9 mouse cellular contexts compared by ENCODE assay signal in the genomic region with DNA sequence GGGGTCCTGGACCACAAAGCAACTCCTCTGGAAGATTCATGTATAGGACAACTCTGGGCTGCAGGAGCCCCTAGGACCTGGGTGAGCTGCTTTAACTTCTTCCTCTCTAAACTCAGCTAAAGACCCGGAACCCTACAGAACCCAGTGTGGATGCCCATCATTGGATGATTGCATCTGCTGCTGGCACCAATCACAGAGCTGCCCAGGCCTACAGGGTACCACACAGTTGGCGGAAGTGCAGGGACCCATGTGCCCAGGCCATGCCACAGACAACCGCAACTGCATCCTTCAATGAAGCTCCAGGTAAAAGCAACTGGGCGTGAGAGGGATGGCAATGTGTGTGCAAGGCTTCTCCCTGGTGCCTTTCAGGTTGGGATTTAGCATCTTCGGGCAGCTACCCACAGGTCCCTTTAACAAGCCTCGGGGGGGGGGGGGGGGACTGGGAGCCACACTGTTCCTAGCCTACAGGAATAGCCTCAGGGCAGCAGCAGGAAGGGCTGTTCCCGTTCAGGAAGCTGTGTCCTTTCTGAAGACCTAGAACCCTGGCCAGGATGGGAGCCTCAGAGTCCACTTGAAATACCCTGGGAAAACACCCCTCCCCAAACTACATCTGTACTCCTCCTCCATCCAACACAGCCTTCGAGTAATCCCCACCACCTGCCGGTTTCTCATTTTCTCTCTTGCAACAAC.
A peak's percentile ranks its signal among the peaks of the same experiment; 100 is the strongest.
DNase-seq lines count a peak whose midpoint lies in the region; ATAC-seq and TF ChIP-seq lines count a peak whose summit lies in the region.
"Had no signal": no experiment of that assay in that cellular context is flagged by ENCODE, and none has a peak within 500 bp of the region (broad histone marks: within the 10 kb centered on the region; RNA-seq: fewer than 3 reads in every experiment).

No protein-coding gene starts in this region.

- DNase-seq in liver, postnatal 0 days = no peak
- no peak for DNase-seq in G1E (ENCODE audit: low spot score)
- DNase-seq in layer of hippocampus, postnatal 14 days (ENCODE audit: low spot score in 2 of 2) = no peak
- no peak for DNase-seq in urinary bladder, postnatal 25 days (ENCODE audit: low spot score)
- DNase-seq in left cerebral cortex, adult 11 months (ENCODE audit: low spot score) = no peak

- no peak for ATAC-seq in liver, postnatal 0 days
- no peak for ATAC-seq in liver, embryonic 12.5 days
- ATAC-seq in G1E (ENCODE audit: extremely low read depth, insufficient number of reproducible peaks, low FRiP score, poor library complexity, severe bottlenecking) = no peak
- ATAC-seq in heart, embryonic 14.5 days (ENCODE audit: insufficient number of reproducible peaks, insufficient read depth, low FRiP score, low read depth) = no peak

- no peak for TF ChIP-seq EP300 in liver, postnatal 0 days (IDR thresholded peaks at IDR 0.05; ENCODE audit: low read depth)

- H3K4me2 ChIP-seq in liver, postnatal 0 days (ENCODE audit: low read depth, low read length) = 0 out of 2 replicates have a peak overlapping the region, but pooled peaks have one; percentile 26
- H3K4me2 ChIP-seq in liver, embryonic 12.5 days = no peak overlapping the region
- H3K4me2 ChIP-seq in heart, embryonic 14.5 days (ENCODE audit: low read length) = peak overlapping the region; percentile 47
- peak overlapping the region; percentile 39 for H3K4me2 ChIP-seq in myocyte (ENCODE audit: low read depth)

- no peak overlapping the region for H3ac ChIP-seq in myocyte (ENCODE audit: control insufficient read depth, insufficient read length)

- no peaks in the 10 kb centered on the region for H3K9me3 ChIP-seq in liver, postnatal 0 days (ENCODE audit: low read length)
- H3K9me3 ChIP-seq in liver, embryonic 12.5 days (replicated peaks) = no peaks in the 10 kb centered on the region
- no peaks in the 10 kb centered on the region for H3K9me3 ChIP-seq in G1E (replicated peaks)
- H3K9me3 ChIP-seq in heart, embryonic 14.5 days (ENCODE audit: control insufficient read depth, low read length) = no peaks in the 10 kb centered on the region

- 60% methylated on average over 9 of the region's 9 CpGs for WGBS in liver, postnatal 0 days (ENCODE audit: insufficient replicate concordance)
- 60% methylated on average over 9 of the region's 9 CpGs for WGBS in liver, embryonic 12.5 days (ENCODE audit: insufficient replicate concordance)
- 55% methylated on average over 9 of the region's 9 CpGs for WGBS in heart, embryonic 14.5 days

- H3K27me3 ChIP-seq in liver, postnatal 0 days (ENCODE audit: insufficient read depth, low read length) = no peaks in the 10 kb centered on the region
- no peaks in the 10 kb centered on the region for H3K27me3 ChIP-seq in liver, embryonic 12.5 days (replicated peaks)
- H3K27me3 ChIP-seq in G1E (ENCODE audit: insufficient read depth, low read length) = no peaks in the 10 kb centered on the region
- H3K27me3 ChIP-seq in heart, embryonic 14.5 days (ENCODE audit: control insufficient read depth, insufficient read depth, low read length) = no peaks in the 10 kb centered on the region
- no peaks in the 10 kb centered on the region for H3K27me3 ChIP-seq in myocyte (ENCODE audit: control insufficient read depth, insufficient read depth, insufficient read length)

- peaks cover 54% of the 10 kb centered on the region for H3K4me1 ChIP-seq in liver, postnatal 0 days (ENCODE audit: insufficient read depth)
- peaks cover 75% of the 10 kb centered on the region for H3K4me1 ChIP-seq in liver, embryonic 12.5 days
- H3K4me1 ChIP-seq in G1E (ENCODE audit: insufficient read depth, low read depth, low read length) = peaks cover 75% of the 10 kb centered on the region
- peaks cover 43 to 78% of the 10 kb centered on the region in 2 experiments for H3K4me1 ChIP-seq in heart, embryonic 14.5 days (ENCODE audit: control insufficient read depth in 2 of 2, insufficient read depth in 2 of 2, low read length in 2 of 2)

- no peak overlapping the region for H3K4me3 ChIP-seq in liver, postnatal 0 days (ENCODE audit: low read depth, low read length)
- no peak overlapping the region for H3K4me3 ChIP-seq in liver, embryonic 12.5 days
- H3K4me3 ChIP-seq in G1E (ENCODE audit: low read depth, low read length) (peak overlapping the region; percentile 36; the same call in 1 of the 2 replicates), myocyte (no peak overlapping the region)
- H3K4me3 ChIP-seq in heart, embryonic 14.5 days (ENCODE audit: control insufficient read depth in 1 of 2, insufficient read depth in 1 of 2, low read depth in 1 of 2, low read length in 2 of 2) = no peak overlapping the region

- H3K27ac ChIP-seq in liver, postnatal 0 days (ENCODE audit: low read depth) = peak overlapping the region; percentile 39; the same call in 1 of the 2 replicates
- no peak overlapping the region for H3K27ac ChIP-seq in liver, embryonic 12.5 days
- peak overlapping the region; percentile 61 to 80 for H3K27ac ChIP-seq in heart, embryonic 14.5 days (replicated peaks in 1 of 2; ENCODE audit: control insufficient read depth in 1 of 2, insufficient read depth in 1 of 2, low read depth in 2 of 2, low read length in 2 of 2)
- H3K27ac ChIP-seq: macrophage had no signal

- H3K36me3 ChIP-seq in liver, postnatal 0 days (replicated peaks; ENCODE audit: insufficient read depth, low read length) = 0 out of 2 replicates have a peak, but pooled peaks cover 2% of the 10 kb centered on the region
- H3K36me3 ChIP-seq in liver, embryonic 12.5 days = peaks cover 4% of the 10 kb centered on the region; the same call in 1 of the 2 replicates
- H3K36me3 ChIP-seq in G1E (replicated peaks) (peaks cover 62% of the 10 kb centered on the region), myocyte (ENCODE audit: control insufficient read depth, insufficient read depth) (no peaks in the 10 kb centered on the region)
- no peaks in the 10 kb centered on the region for H3K36me3 ChIP-seq in heart, embryonic 14.5 days (ENCODE audit: control insufficient read depth, insufficient read depth, low read length)

- no peak overlapping the region for H3K9ac ChIP-seq in liver, postnatal 0 days (replicated peaks)
- no peak overlapping the region for H3K9ac ChIP-seq in liver, embryonic 12.5 days
- peak overlapping the region; percentile 52 for H3K9ac ChIP-seq in heart, embryonic 14.5 days (ENCODE audit: low read length)

- peaks cover 42% of the 10 kb centered on the region for H3K79me2 ChIP-seq in myocyte (ENCODE audit: control insufficient read depth, insufficient read depth)

- no peak for TF ChIP-seq CTCF in liver, postnatal 0 days (IDR thresholded peaks at IDR 0.05; ENCODE audit: low read depth)
- no peak for TF ChIP-seq CTCF in G1E (IDR thresholded peaks at IDR 0.05; ENCODE audit: low read depth, low read length)

- no peak for TF ChIP-seq POLR2A in myocyte (IDR thresholded peaks at IDR 0.05; ENCODE audit: insufficient read length, low read depth)

TF ChIP-seq in myocyte, 11 proteins besides CTCF, POLR2A, EP300 and RAD21:
- TF ChIP-seq MYOG (IDR thresholded peaks at IDR 0.05; ENCODE audit: control insufficient read depth in 1 of 3, insufficient read depth in 1 of 3, insufficient read length in 2 of 3, low read depth in 2 of 3) (no peak), POLR2AphosphoS2 (IDR thresholded peaks at IDR 0.05; ENCODE audit: insufficient read length, low read depth) (no peak), MAX (IDR thresholded peaks at IDR 0.05; ENCODE audit: low read depth) (no peak), E2F4 (IDR thresholded peaks at IDR 0.05; ENCODE audit: insufficient read depth) (no peak), CEBPB (IDR thresholded peaks at IDR 0.05; ENCODE audit: insufficient read depth, poor library complexity, severe bottlenecking) (no peak), REST (IDR thresholded peaks at IDR 0.05; ENCODE audit: insufficient read depth, insufficient read length) (no peak), MYOD1 (IDR thresholded peaks at IDR 0.05; ENCODE audit: control insufficient read depth in 1 of 3, insufficient read length in 2 of 3, low read depth in 2 of 3) (no peak), TCF12 (IDR thresholded peaks at IDR 0.05; ENCODE audit: insufficient read depth, poor library complexity, severe bottlenecking) (no peak), TCF3 (IDR thresholded peaks at IDR 0.05; ENCODE audit: insufficient read length, low read depth) (no peak), USF1 (IDR thresholded peaks at IDR 0.05; ENCODE audit: low read depth) (no peak), SRF (IDR thresholded peaks at IDR 0.05; ENCODE audit: control insufficient read depth, insufficient read length, low read depth) (no peak)
